Mouse (Mus musculus) heart, adult 2 months (tissue): ENCODE results near the gene Best1.

Experiments used
- CTCF ChIP-seq: fragments of 200-600 bp; IDR thresholded peaks from 2 replicates; pipeline ENCODE4 v1.8.1; 2022; ENCODE audit warnings: antibody characterized with exemption, mild to moderate bottlenecking, moderate library complexity
- POLR2A ChIP-seq: fragments of 200-500 bp; IDR thresholded peaks from 2 replicates; pipeline ENCODE4 v1.6.1; 2011; ENCODE audit warnings: mild to moderate bottlenecking, low read depth, low read length, control low read depth; ENCODE audit not compliant: insufficient read depth

DNA sequence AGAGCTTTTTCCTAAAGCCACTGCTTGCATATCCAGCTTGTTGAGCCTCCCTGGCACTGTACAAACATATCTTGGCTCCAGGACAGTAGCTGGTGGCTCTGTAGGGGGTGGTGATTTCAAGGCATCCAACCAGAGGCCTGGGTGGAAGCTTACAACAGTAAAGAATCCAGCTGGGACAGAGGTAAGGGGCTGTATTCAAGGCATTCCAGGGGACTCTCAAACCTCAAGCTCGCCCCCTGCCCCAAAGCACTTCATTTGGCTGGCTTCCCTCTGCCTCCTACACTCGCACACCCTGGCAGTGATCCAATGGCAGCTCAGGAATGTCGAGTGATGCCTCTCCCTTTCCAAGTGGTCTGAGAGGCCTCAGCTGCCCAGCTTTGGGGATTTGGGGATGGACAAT, 37.5 kb upstream of the Best1 start:
- TF ChIP-seq POLR2A: no peak
- TF ChIP-seq CTCF: no peak
